Mouse (Mus musculus): Measurements from ENCODE around the gene Actl6b.
"Not testable (repeated sequence)": the region's sequence is repeated elsewhere in the genome, so short reads cannot be mapped to it uniquely, and the experiment has no call there.

Gene Actl6b

DNA sequence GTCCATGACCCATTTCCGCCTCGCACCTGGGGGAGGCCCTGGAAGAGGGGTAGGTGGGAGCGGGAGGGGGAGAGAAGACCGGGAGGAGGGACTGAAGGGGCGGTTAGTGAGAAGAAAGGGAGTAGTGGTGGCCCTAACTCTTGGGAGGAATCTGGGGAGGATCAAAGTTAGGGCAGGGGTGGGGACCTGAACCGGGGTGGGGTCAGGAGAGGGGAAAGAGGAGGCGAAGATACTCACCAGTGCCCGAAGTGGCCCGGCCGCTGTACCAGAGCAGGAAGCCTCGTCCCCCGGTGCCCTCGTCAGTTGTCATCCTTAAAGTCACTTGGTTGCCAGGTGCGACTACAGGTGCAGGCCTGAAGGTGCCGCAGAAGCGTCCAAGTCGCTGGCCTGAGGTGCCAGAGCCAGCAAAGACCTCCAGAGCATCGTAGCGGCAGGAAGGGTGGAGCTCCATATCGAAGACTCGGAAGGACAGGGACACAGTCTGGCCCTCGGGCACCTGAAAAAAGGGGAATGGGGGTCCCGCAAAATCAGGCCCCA lies 55.4 kb downstream of the Actl6b start:
- DNase-seq = no peak

DNA sequence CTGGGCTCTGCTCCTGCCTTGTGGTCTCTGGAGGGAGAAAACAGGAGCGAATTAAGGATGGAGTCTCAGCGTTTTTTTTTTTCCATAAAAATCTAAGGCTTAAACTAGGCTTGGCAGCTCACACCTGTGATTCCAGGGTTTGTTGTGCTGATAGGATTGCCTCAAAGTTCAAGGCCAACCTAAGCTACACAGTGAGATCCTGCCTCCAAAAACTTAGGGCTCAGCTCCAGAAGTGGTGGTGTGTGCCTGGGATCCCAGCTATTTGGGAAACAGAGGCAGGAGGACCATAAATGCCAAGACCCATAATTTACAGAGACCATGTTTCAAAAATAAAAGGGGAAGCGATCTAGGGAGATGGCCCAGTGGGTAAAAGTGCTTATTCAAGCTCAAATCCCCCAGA lies 56.0 kb downstream of the Actl6b start:
- no peak for DNase-seq

DNA sequence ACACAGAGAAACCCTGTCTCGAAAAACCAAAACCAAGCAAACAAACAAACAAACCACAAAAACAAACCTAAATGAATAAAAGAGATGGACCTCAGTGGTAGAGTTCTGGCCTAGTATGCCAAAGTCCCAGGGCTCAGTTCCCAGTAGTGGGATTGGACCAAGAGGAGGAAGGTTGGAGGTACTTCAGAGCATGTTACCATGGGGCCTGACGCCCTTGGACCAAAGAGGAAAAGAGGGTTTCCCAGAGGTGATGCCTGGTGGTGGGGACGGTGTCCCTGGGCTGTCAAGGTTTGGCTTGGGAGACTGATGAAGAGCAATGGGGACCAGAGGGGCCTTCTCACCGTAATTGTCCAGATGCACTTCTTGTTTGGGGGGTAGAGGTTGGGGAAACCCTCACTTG lies 56.7 kb downstream of the Actl6b start:
- no peak for DNase-seq

DNA sequence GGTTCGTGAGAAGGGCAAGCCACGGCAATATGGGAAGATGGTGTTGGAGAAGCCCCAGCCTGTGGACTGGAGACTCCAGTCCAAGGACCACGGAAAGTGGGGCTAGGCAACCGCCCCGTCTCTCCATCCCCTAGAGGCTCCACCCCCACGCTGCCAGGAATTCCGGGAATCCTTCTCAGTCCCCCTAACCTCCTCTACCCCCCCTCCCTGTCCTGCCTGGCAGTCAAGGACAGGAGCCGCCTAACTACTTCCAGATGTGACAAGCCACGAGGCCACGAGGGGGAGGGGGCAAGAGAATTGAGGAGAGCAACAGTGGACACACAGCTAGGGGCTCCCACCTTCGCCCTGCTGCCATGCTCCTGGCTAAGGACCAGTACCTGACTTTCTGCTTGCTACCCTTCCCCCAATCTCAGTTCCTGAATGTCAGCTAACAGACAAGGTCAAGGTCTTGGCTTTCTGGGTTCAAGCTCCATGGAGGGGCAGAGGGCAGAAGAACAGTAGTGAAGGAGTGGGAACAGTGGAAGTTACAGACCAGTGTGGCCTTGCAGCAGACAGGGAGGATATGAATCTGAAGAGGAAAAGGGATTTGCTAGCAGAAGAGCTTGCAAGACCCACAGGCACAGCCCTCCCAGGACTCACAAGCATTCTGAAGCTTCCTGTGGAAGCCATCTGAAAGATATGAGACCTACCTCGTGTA lies 57.4 kb downstream of the Actl6b start:
- peak; percentile 80 for DNase-seq

DNA sequence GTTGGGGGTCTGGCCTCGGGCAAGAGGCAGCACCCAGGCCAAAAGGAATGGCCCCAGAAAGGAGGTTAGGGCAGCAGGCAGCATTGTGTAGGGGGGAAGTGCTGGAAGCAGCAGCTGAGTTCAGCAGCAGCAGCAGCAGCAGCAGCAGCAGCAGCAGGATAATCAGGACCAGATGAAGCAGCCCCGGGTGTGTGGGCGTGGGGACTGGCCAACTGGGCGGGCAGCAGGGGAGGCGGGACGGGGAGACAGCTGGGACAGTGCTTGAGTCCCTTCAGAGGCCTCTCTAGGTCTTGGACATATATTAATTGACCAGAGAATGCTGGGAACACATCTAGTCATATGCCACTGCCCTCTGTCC lies 57.9 kb downstream of the Actl6b start:
- DNase-seq = peak; percentile 61

DNA sequence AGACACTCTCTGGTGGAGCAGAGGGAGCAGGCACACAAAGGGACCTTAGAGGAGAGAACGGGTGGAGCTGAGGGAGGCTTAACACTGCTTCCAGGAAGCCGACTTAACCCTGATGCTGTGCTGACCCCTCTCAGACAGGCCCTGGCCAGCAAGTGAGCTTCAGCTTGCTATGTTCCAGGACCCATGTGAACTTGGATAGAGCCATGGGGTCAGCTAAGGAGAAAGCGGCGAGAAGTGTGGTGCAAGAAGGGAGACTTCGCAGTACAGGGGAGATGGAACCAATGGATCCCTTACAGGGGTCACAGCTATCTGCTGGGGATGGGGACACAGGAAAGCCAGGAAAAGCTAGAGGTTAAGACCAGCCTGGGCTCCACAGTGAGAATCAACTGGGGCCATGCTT lies 59.8 kb downstream of the Actl6b start:
- DNase-seq = no peak

DNA sequence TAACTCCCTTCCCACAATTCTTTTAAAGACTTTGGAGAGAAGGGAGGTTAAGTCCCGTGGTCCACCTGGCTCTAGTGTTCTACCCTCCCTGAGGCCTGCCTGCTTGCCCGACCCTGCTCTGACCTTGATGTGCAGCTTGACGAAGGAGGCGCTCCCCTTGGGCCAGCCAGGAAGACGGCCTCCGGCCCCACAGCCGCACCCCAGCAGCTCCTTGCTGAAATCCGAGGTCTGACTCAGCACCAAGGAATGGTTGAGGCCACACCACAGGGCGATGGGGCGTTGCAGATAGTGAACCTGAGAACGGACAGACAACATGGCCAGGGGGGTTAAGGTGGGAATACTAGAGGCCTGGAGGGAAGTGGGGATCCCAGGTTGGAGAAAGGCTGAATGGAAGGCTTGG lies 60.2 kb downstream of the Actl6b start, which contains the start of gene Pcolce:
Pcolce (minus strand) TSS at position 235 of the 400 bp plus-strand sequence.
- peak; percentile 34 for DNase-seq

DNA sequence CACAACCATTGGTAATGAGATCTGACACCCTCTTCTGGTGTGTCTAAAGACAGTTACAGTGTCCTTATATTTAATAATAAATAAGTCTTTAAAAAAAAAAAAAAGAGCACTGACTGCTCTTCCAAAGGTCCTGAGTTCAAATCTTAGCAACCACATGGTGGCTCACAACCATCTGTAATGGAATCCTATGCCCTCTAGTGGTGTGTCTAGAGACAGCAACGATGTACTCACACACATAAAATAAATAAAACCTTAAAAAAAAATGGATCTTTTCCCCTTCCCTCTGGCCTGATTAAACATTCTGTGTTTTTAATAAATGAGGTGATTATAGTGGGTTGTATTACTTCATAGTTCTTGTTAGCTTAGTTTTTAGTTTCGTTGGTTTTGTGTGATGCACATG lies 61.6 kb downstream of the Actl6b start:
- DNase-seq = not testable (repeated sequence)

DNA sequence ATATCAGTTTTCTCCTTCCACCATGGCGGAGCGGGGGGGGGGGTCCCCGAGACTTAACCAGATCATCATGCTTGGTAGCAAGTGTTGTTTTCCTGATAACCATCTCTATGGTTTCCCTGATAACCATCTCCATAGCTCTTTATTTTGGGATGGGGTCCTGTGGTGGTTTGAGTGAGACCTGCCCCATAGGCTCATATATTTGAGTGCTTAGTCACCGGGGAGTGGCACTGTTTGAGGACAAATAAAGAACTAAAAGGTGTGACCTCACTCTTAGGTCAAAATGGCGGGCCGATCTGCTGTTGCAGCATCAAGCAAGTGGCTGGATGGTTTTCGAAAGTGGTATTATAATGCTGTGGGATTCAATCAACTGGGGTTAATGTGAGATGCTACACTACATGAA lies 62.0 kb downstream of the Actl6b start:
- DNase-seq = no peak

Measured in lung, postnatal 14 days (tissue).